Mouse (Mus musculus) MEL (cell line): ENCODE data around the gene Dera. TPM values are rescaled to one million over a fixed set of nuclear protein-coding genes. Genes with fewer than 3 reads are reported as not detected.
A peak's percentile ranks its signal among the peaks of the same experiment; 100 is the strongest.

Experiments used
- DNase-seq: peaks from one replicate; pipeline ENCODE4 v3.0.0; 2011; ENCODE audit warnings: low read depth, low spot score
- H3K27ac ChIP-seq: 2 replicates; pipeline ENCODE4 v1.5.1; 2012; ENCODE audit warnings: low read depth, mild to moderate bottlenecking, control low read depth, low read length, moderate library complexity; ENCODE audit not compliant: control insufficient read depth
- H3K27me3 ChIP-seq, 2 experiments: fragments of 150-350 bp in 1 of 2; sonication (generic) in 1 of 2; 2 replicates each; pipeline ENCODE4 v1.6.1; 2012; ENCODE audit warnings: low read length in 2 of 2, mild to moderate bottlenecking in 2 of 2, improper control_type of control experiment in 1 of 2, moderate library complexity in 1 of 2; ENCODE audit not compliant: insufficient read depth in 2 of 2, control insufficient read depth in 1 of 2
- H3K36me3 ChIP-seq, 2 experiments: 2 replicates each; pipeline ENCODE4 v1.6.1; 2012 to 2014; ENCODE audit warnings: low read length in 2 of 2, improper control_type of control experiment in 1 of 2, inconsistent platforms in 1 of 2, mild to moderate bottlenecking in 1 of 2; ENCODE audit not compliant: insufficient read depth in 2 of 2, control insufficient read depth in 1 of 2
- H3K4me1 ChIP-seq, 2 experiments: fragments of 150-350 bp in 1 of 2; sonication (generic) in 1 of 2; 2 replicates each; pipeline ENCODE4 v1.6.1; 2012; ENCODE audit warnings: low read length in 2 of 2, improper control_type of control experiment in 1 of 2, mild to moderate bottlenecking in 1 of 2; ENCODE audit not compliant: insufficient read depth in 2 of 2, control insufficient read depth in 1 of 2
- H3K4me3 ChIP-seq, 2 experiments: fragments of 150-350 bp in 1 of 2; sonication (generic) in 1 of 2; 2 replicates each; pipeline ENCODE4 v1.5.1; 2012; ENCODE audit warnings: low read depth in 2 of 2, low read length in 2 of 2, mild to moderate bottlenecking in 2 of 2, moderate library complexity in 2 of 2, control low read depth in 1 of 2, improper control_type of control experiment in 1 of 2; ENCODE audit not compliant: control insufficient read depth in 1 of 2, insufficient read depth in 1 of 2
- H3K79me2 ChIP-seq: 2 replicates; pipeline ENCODE4 v1.6.1; 2012; ENCODE audit warnings: mild to moderate bottlenecking, low read length, moderate library complexity; ENCODE audit not compliant: control insufficient read depth, poor library complexity, insufficient read depth
- H3K9ac ChIP-seq: 2 replicates; pipeline ENCODE4 v1.6.1; 2012; ENCODE audit warnings: low read depth, mild to moderate bottlenecking, control low read depth, low read length, moderate library complexity; ENCODE audit not compliant: control insufficient read depth, poor library complexity, severe bottlenecking
- H3K9me3 ChIP-seq: fragments of 150-350 bp; sonication (generic); replicated peaks from 2 replicates; pipeline ENCODE4 v1.6.1; 2012; ENCODE audit warnings: mild to moderate bottlenecking, low read length, improper control_type of control experiment, moderate library complexity; ENCODE audit not compliant: insufficient read depth
- CHD1 ChIP-seq: IDR thresholded peaks from 2 replicates; pipeline ENCODE4 v1.6.1; 2012; ENCODE audit warnings: low read depth, mild to moderate bottlenecking, inconsistent platforms, low read length, improper control_type of control experiment
- CHD2 ChIP-seq: IDR thresholded peaks from 2 replicates; pipeline ENCODE4 v1.6.1; 2011; ENCODE audit warnings: low read length, improper control_type of control experiment
- CTCF ChIP-seq, 3 experiments: IDR thresholded peaks in 2 of 3; conservative IDR thresholded peaks in 1 of 3; 2 replicates each; pipeline ENCODE4 v1.5.1; 2011 to 2012; ENCODE audit warnings: low read length in 3 of 3, low read depth in 2 of 3, mild to moderate bottlenecking in 2 of 3, improper control_type of control experiment in 1 of 3, inconsistent platforms in 1 of 3, mixed read lengths in 1 of 3, moderate library complexity in 1 of 3; ENCODE audit not compliant: control insufficient read depth in 1 of 3, insufficient read depth in 1 of 3, poor library complexity in 1 of 3, severe bottlenecking in 1 of 3
- EP300 ChIP-seq, 2 experiments: IDR thresholded peaks; 2 replicates each; pipeline ENCODE4 v1.6.1; 2011; ENCODE audit warnings: improper control_type of control experiment in 2 of 2, low read length in 2 of 2, low read depth in 1 of 2, mild to moderate bottlenecking in 1 of 2
- HCFC1 ChIP-seq: IDR thresholded peaks from 2 replicates; pipeline ENCODE4 v1.6.1; 2012; ENCODE audit warnings: low read depth, mild to moderate bottlenecking, inconsistent platforms, low read length, improper control_type of control experiment, moderate library complexity
- JUND ChIP-seq: IDR thresholded peaks from 2 replicates; pipeline ENCODE4 v1.6.1; 2011; ENCODE audit warnings: low read depth, mild to moderate bottlenecking, improper control_type of control experiment, low read length
- KAT2A ChIP-seq: conservative IDR thresholded peaks from 2 replicates; pipeline ENCODE4 v1.6.1; 2012; ENCODE audit warnings: low read depth, low read length, improper control_type of control experiment, inconsistent platforms
- MAFK ChIP-seq: IDR thresholded peaks from 2 replicates; pipeline ENCODE4 v1.6.1; 2011; ENCODE audit warnings: low read depth, mild to moderate bottlenecking, low read length, improper control_type of control experiment, borderline replicate concordance
- MAZ ChIP-seq: IDR thresholded peaks from 2 replicates; pipeline ENCODE4 v1.6.1; 2012; ENCODE audit warnings: low read depth, mild to moderate bottlenecking, inconsistent platforms, low read length, improper control_type of control experiment
- MEF2A ChIP-seq: IDR thresholded peaks from 2 replicates; pipeline ENCODE4 v1.6.1; 2014; ENCODE audit warnings: low read depth, mild to moderate bottlenecking, inconsistent platforms, low read length, improper control_type of control experiment; ENCODE audit not compliant: poor library complexity, insufficient replicate concordance, severe bottlenecking; ENCODE audit errors: extremely low read depth
- MYB ChIP-seq: IDR thresholded peaks from 2 replicates; pipeline ENCODE4 v1.6.1; 2011; ENCODE audit warnings: mild to moderate bottlenecking, low read depth, low read length, improper control_type of control experiment
- NELFE ChIP-seq: IDR thresholded peaks from 2 replicates; pipeline ENCODE4 v1.6.1; 2011; ENCODE audit warnings: low read depth, low read length, improper control_type of control experiment
- NRF1 ChIP-seq: IDR thresholded peaks from 2 replicates; pipeline ENCODE4 v1.6.1; 2014; ENCODE audit warnings: low read depth, mild to moderate bottlenecking, inconsistent platforms, low read length, improper control_type of control experiment, moderate library complexity; ENCODE audit not compliant: poor library complexity, insufficient read depth, severe bottlenecking
- POLR2A ChIP-seq, 2 experiments: IDR thresholded peaks; 2 replicates each; pipeline ENCODE4 v1.6.1; 2011 to 2012; ENCODE audit warnings: low read length in 2 of 2, mild to moderate bottlenecking in 2 of 2, control low read depth in 1 of 2, improper control_type of control experiment in 1 of 2, low read depth in 1 of 2, moderate library complexity in 1 of 2; ENCODE audit not compliant: control insufficient read depth in 1 of 2, insufficient read depth in 1 of 2, poor library complexity in 1 of 2
- POLR2AphosphoS2 ChIP-seq: IDR thresholded peaks from 2 replicates; pipeline ENCODE4 v1.6.1; 2011; ENCODE audit warnings: low read length, improper control_type of control experiment
- RAD21 ChIP-seq: IDR thresholded peaks from 2 replicates; pipeline ENCODE4 v1.6.1; 2011; ENCODE audit warnings: mild to moderate bottlenecking, low read depth, low read length, improper control_type of control experiment
- RCOR1 ChIP-seq: IDR thresholded peaks from 2 replicates; pipeline ENCODE4 v1.6.1; 2012; ENCODE audit warnings: low read depth, mild to moderate bottlenecking, inconsistent platforms, low read length, improper control_type of control experiment
- TAL1 ChIP-seq: IDR thresholded peaks from 2 replicates; pipeline ENCODE4 v1.6.1; 2012; ENCODE audit warnings: mild to moderate bottlenecking, inconsistent platforms, low read length, moderate library complexity, mixed read lengths
- TBP ChIP-seq: IDR thresholded peaks from 2 replicates; pipeline ENCODE4 v1.8.0; 2011; ENCODE audit warnings: low read depth, low read length, improper control_type of control experiment
- ZKSCAN1 ChIP-seq: IDR thresholded peaks from 2 replicates; pipeline ENCODE4 v1.6.1; 2012; ENCODE audit warnings: low read depth, mild to moderate bottlenecking, inconsistent platforms, low read length, improper control_type of control experiment, moderate library complexity
- ZMIZ1 ChIP-seq: IDR thresholded peaks from 2 replicates; pipeline ENCODE4 v1.6.1; 2012; ENCODE audit warnings: low read depth, mild to moderate bottlenecking, inconsistent platforms, low read length, improper control_type of control experiment, moderate library complexity
- polyA plus RNA-seq, 2 experiments: library from polyadenylated mRNA; stranded (reverse) in 1 of 2; unstranded in 1 of 2; fragments of >175 nt in 1 of 2; fragments of >200 nt in 1 of 2; gene quantifications; 2 replicates each; pipeline versions ENCODE4 v1.2.1 to v1.2.4; 2012; ENCODE audit warnings: low replicate concordance in 2 of 2, low read depth in 1 of 2; ENCODE audit not compliant: insufficient read length in 2 of 2, insufficient read depth in 1 of 2, missing spikeins in 1 of 2
- total RNA-seq: library from RNA; depleted of rRNA; stranded (reverse); fragments of 300-350 nt; gene quantifications from 2 replicates; pipeline ENCODE4 v1.2.3, GENCODE M21; 2012

Dera gene
- total and polyA plus RNA-seq, 3 experiments: 39.4 to 56.9 TPM; not detected in 1

DNA sequence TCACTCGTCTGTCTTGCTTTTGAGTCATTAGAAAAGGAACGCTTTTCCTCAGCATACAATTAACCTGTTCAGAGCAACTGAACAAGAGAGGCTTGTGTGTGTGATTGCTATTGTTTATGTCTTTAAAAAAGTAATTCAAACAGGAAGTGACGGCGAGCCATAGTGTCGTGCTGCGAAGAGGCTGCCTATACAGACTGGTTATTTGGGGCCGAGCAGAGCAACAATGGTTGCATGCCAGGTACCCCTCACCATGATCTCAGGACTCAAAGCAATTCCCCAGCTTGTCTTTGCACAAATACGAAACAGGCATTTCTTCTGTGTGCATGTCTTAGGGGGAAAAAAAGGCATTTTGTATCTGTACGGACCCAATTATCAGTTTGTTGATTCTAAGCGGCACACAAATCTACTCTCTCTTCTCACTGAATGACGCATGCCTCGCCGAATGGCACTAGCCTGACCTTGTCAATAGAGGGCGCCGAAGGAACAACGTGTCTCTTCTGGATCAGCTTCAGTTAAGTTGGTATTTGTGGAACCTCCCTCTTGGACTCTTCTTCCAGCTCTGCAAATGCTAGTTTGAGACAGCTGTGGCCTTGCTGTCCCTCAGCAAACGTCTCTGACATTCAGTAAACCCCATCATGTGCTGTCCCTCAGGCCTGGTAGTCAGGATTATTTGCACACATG, 117.8 kb downstream of the Dera start:
- DNase-seq: peak; percentile 17

DNA sequence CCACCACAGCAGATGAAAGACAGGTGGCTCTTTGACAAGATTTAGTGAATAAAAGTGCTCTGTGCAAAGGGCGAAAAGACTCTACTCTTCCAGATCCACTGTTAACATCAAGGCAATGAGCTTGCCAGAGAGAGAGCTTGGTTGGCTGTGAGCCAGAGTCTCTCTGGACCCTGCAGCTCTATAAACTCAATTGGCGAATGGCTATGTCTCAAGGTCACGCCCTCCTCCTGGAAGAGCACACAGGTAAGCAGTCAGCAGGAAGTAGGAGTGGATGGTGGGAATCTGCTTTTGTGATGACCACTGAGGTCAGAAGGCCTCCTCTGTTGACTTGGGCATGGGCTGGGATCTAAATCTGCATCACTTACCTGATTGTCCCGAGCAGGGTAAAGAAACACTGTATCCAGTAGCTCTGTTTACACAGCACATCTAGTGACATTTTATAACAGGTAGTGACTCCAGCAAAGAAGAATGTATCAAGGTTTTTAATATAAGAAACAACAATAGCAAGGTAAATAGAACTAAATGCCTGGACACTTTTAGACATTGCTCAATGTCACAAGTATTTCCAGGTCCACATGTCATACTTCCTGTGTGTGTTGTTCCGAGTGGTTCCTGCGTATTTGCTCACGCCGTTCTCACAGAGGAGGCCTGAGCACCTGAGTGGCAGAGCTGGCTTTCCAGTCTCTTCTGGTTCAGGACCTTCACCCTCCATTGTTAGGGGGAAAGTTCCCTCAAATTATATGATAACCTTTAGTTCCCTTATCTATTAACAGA, 120.3 kb downstream of the Dera start:
- no peak for DNase-seq
- Histone ChIP-seq H3K79me2 (no peaks in the 10 kb centered on the region), H3K36me3 (no peaks in the 10 kb centered on the region), H3K9me3 (no peaks in the 10 kb centered on the region), H3K27ac (no peak overlapping the region), H3K4me3 (no peak overlapping the region), H3K4me1 (no peaks in the 10 kb centered on the region), H3K9ac (no peak overlapping the region), H3K27me3 (no peaks in the 10 kb centered on the region)
- TF ChIP-seq MEF2A (no peak), KAT2A (no peak), ZKSCAN1 (no peak), TAL1 (no peak), TBP (no peak), CHD1 (no peak), NELFE (no peak), MAZ (no peak), JUND (no peak), CHD2 (no peak), MAFK (no peak), RCOR1 (no peak), ZMIZ1 (no peak), MYB (no peak), POLR2AphosphoS2 (no peak), POLR2A (IDR thresholded peaks at IDR 0.05; ENCODE audit: control insufficient read depth in 1 of 2, insufficient read depth in 1 of 2, low read depth in 1 of 2, low read length in 2 of 2, poor library complexity in 1 of 2) (no peak), CTCF (IDR thresholded peaks at IDR 0.05 in 2 of 3, conservative IDR thresholded peaks at IDR 0.05 in 1 of 3; ENCODE audit: control insufficient read depth in 1 of 3, insufficient read depth in 1 of 3, low read depth in 2 of 3, low read length in 3 of 3, poor library complexity in 1 of 3, severe bottlenecking in 1 of 3) (no peak), NRF1 (no peak), HCFC1 (no peak), EP300 (IDR thresholded peaks at IDR 0.05; ENCODE audit: low read depth in 1 of 2, low read length in 2 of 2) (no peak)

More for the DNA sequence above, 117.8 kb downstream of the Dera start:
- TF ChIP-seq RAD21 (peak; percentile 18), HCFC1 (no peak), CTCF (IDR thresholded peaks at IDR 0.05 in 2 of 3, conservative IDR thresholded peaks at IDR 0.05 in 1 of 3; ENCODE audit: control insufficient read depth in 1 of 3, insufficient read depth in 1 of 3, low read depth in 2 of 3, low read length in 3 of 3, poor library complexity in 1 of 3, severe bottlenecking in 1 of 3) (peak in 2 of 3 experiments; percentile 28 to 39; a peak in 4 of 6 replicates)
- Histone ChIP-seq H3K4me1 (no peaks in the 10 kb centered on the region), H3K79me2 (no peaks in the 10 kb centered on the region), H3K9me3 (no peaks in the 10 kb centered on the region), H3K36me3 (no peaks in the 10 kb centered on the region), H3K27me3 (no peaks in the 10 kb centered on the region), H3K9ac (no peak overlapping the region), H3K4me3 (no peak overlapping the region), H3K27ac (no peak overlapping the region)
